Mouse (Mus musculus) myocyte (in vitro differentiated cells): ENCODE measurements around the gene Cldn10.

ENCODE experiments used
- CEBPB ChIP-seq: IDR thresholded peaks from 2 replicates; pipeline ENCODE4 v1.6.1; 2011; ENCODE audit warnings: mild to moderate bottlenecking, moderate library complexity; ENCODE audit not compliant: poor library complexity, insufficient read depth, severe bottlenecking
- E2F4 ChIP-seq: IDR thresholded peaks from one replicate; pipeline ENCODE4 v1.6.1; 2011; ENCODE audit warnings: mild to moderate bottlenecking, control low read depth, moderate library complexity; ENCODE audit not compliant: insufficient read depth
- MAX ChIP-seq: IDR thresholded peaks from one replicate; pipeline ENCODE4 v1.6.1; 2011; ENCODE audit warnings: low read depth, mild to moderate bottlenecking, control low read depth
- MYOD1 ChIP-seq, 3 experiments: IDR thresholded peaks; one replicate each; pipeline ENCODE4 v1.6.1; 2011; ENCODE audit warnings: control low read depth in 2 of 3, low read depth in 2 of 3, mild to moderate bottlenecking in 2 of 3, moderate library complexity in 1 of 3; ENCODE audit not compliant: insufficient read length in 2 of 3, control insufficient read depth in 1 of 3
- POLR2A ChIP-seq: IDR thresholded peaks from one replicate; pipeline ENCODE4 v1.6.1; 2011; ENCODE audit warnings: low read depth, mild to moderate bottlenecking, control low read depth, moderate library complexity; ENCODE audit not compliant: insufficient read length
- TCF3 ChIP-seq: IDR thresholded peaks from one replicate; pipeline ENCODE4 v1.6.1; 2011; ENCODE audit warnings: low read depth, control low read depth; ENCODE audit not compliant: insufficient read length

DNA sequence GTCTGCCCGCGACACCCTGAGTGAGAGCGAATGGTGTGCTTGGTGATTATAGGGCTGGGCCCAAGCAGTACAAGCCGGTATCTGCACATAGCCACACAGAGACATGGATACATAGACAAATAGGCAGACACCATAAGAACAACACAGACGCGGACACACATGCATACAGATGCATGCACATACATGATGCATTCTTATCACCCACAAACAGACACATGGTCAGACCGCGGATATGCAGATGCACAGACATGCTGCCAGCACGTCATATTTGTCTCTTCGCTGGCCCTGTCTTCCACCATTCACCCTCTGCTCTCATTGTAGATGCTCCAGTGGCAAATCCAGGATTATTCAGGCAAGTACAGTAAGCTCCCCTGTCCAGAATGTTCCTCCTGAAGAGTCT lies 59.1 kb downstream of the Cldn10 start:
- TF ChIP-seq POLR2A: no peak
- TF ChIP-seq TCF3: no peak
- no peak for TF ChIP-seq CEBPB
- no peak for TF ChIP-seq E2F4
- no peak for TF ChIP-seq MAX
- no peak for TF ChIP-seq MYOD1 (IDR thresholded peaks at IDR 0.05; ENCODE audit: control insufficient read depth in 1 of 3, insufficient read length in 2 of 3, low read depth in 2 of 3)
